Mouse (Mus musculus): Measurements from ENCODE around the gene Fancd2. TPM values are rescaled to one million over a fixed set of nuclear protein-coding genes. Genes with fewer than 3 reads are reported as not detected.

The Fancd2 gene
- polyA plus RNA-seq, 1 experiment from 2014 or later = 6.6 TPM

DNA sequence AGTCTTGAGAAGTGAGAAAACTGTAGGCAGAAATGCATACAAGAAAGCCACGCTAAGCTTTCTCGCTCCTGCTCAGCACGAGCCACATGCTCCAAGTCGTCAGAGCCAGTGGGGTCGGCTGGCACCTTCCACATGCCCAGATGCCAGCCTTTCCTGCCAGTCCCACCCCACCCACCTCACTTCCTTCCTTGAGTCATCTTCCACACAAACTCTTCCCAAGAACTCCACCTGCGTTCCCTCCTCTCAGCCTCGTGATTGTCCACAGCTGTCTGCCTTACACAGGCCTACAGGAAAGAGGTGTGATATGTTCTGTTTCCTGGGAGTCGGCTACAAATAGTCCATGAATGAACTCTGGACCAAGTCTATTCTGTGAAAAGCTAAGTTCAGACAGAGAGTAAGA is 8.1 kb upstream of the Fancd2 start:
- Histone ChIP-seq H3K4me2 (replicated peaks) (no peak overlapping the region), H3K9me3 (replicated peaks) (no peaks in the 10 kb centered on the region), H3K36me3 (peaks cover 54% of the 10 kb centered on the region), H3K4me3 (replicated peaks) (no peak overlapping the region), H3K4me1 (no peaks in the 10 kb centered on the region), H3K9ac (no peak overlapping the region), H3K27me3 (no peaks in the 10 kb centered on the region), H3K27ac (replicated peaks) (no peak overlapping the region)
- WGBS = 85% methylated on average over 8 of the region's 8 CpGs
- no peak for ATAC-seq (ENCODE audit: insufficient number of reproducible peaks, low FRiP score, low TSS enrichment, low read depth)

DNA sequence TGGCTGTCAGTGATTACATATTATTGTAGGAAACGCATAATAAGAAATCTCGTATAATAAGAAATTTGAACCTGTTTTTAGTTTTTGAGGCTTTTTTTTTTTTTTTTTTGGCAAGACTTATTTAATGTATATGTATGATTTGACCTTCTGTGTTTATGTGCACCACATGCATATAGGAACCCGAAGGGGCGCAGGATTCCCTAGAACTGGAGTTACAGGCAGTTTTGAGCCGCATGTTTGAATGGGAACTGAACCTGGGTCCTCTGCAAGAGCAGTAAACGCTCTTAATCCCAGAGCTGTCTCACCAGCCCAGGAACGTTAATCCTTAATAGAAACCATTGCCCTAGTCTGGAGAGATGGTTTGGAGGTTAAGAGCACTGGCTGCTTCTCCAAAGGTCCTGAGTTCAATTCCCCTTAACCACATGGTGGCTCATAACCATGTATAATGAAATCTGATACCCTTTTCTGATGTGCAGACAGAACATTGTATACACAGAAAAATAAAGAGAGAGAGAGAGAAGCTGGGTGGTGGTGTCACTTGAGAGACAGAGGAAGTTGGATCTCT is 440 bp downstream of the Fancd2 start:
- no peaks in the 10 kb centered on the region for H3K9me3 ChIP-seq (replicated peaks)
- H3K9ac ChIP-seq = peak overlapping the region; percentile 86
- H3K27me3 ChIP-seq = no peaks in the 10 kb centered on the region
- ATAC-seq (ENCODE audit: insufficient number of reproducible peaks, low FRiP score, low TSS enrichment, low read depth) = no peak
- H3K4me3 ChIP-seq (replicated peaks) = peak overlapping the region; percentile 98
- H3K27ac ChIP-seq (replicated peaks) = peak overlapping the region; percentile 77; the same call in 1 of the 2 replicates
- peak overlapping the region; percentile 62 for H3K4me2 ChIP-seq (replicated peaks)
- WGBS = 6% methylated on average over 7 of the region's 7 CpGs
- H3K36me3 ChIP-seq = 0 out of 2 replicates have a peak, but pooled peaks cover 5% of the 10 kb centered on the region
- H3K4me1 ChIP-seq = peaks cover 17% of the 10 kb centered on the region

DNA sequence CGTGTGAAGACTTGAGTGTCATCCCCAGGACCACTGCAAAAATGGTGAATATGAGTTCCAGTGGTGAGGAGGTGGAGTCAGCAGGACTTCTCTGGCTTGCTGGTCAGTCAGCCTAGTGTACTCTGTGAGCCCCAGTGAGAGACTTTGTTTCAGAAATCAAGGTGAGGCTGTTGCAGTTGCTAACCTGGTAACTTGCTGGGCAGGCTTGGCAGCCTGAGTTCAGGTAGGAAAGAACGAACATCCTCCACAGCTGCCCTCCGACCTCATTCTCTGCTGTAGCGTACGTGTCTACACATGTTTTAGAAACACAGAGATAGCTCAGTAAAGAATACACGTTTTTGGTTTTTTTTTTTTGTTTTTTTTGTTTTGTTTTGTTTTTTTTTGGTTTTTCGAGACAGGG is 3.4 kb downstream of the Fancd2 start:
- ATAC-seq (ENCODE audit: insufficient number of reproducible peaks, low FRiP score, low TSS enrichment, low read depth) = no peak
- Histone ChIP-seq H3K9me3 (replicated peaks) (no peaks in the 10 kb centered on the region), H3K4me2 (replicated peaks) (no peak overlapping the region), H3K9ac (no peak overlapping the region), H3K36me3 (peaks cover 7% of the 10 kb centered on the region; the same call in 1 of the 2 replicates), H3K4me1 (peaks cover 15% of the 10 kb centered on the region), H3K27me3 (no peaks in the 10 kb centered on the region), H3K27ac (replicated peaks) (no peak overlapping the region), H3K4me3 (replicated peaks) (no peak overlapping the region)
- 68% methylated on average over 7 of the region's 7 CpGs for WGBS

DNA sequence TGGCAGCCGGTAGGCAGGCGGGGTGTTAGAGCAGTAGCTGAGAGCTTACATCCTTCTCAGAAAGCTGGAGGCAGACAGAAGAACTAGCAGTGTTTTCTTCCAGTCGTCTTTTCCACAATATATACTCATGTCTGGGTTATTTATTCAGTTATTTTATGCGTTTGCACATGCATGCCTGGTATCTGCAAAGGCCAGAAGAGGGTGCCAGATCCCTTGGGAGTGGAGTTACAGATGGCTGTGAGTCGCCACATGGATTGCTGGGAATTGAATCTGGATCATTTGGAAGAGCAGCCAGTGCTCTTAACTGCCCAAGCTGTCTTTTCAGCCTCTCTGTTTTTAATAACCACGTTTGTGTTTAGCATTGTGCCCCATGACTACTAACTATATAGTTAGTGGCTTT is 10.1 kb downstream of the Fancd2 start:
- no peaks in the 10 kb centered on the region for H3K9me3 ChIP-seq (replicated peaks)
- no peaks in the 10 kb centered on the region for H3K4me1 ChIP-seq
- H3K4me3 ChIP-seq (replicated peaks) = no peak overlapping the region
- 86% methylated on average over 6 of the region's 6 CpGs for WGBS
- no peak for ATAC-seq (ENCODE audit: insufficient number of reproducible peaks, low FRiP score, low TSS enrichment, low read depth)
- no peak overlapping the region for H3K27ac ChIP-seq (replicated peaks)
- H3K36me3 ChIP-seq = peaks cover 7% of the 10 kb centered on the region; the same call in 1 of the 2 replicates
- no peak overlapping the region for H3K9ac ChIP-seq
- no peaks in the 10 kb centered on the region for H3K27me3 ChIP-seq
- no peak overlapping the region for H3K4me2 ChIP-seq (replicated peaks)

DNA sequence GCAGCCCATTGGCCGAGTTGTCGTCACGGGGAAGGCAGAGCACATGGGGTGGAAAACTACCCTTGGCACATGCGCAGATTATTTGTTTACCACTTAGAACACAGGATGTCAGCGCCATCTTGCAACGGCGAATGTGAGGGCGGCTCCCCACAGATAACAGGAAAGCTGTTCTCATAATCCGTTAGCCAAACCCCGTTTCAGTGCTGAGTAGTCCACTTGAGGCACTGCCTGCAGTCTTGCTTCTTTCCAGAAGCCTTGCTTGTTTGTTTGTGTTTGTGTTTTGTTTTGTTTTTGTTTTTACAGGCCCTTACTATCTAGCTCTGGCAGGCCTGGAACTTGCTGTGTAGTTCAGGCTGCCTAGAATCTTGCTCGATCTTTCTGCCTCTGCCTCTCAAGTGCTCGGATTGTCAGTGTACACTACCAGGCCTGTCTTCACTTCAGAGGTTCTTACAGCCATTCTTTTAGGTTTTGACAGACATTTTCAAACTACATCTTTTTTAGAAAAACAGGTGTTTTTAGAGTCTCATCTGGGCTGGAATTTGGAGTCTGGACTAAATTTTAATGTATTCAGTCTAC is 12.5 kb downstream of the Fancd2 start:
- H3K27ac ChIP-seq (replicated peaks) = no peak overlapping the region
- no peaks in the 10 kb centered on the region for H3K27me3 ChIP-seq
- 93% methylated on average over 9 of the region's 12 CpGs for whole genome bisulfite sequencing
- no peaks in the 10 kb centered on the region for H3K4me1 ChIP-seq
- H3K9me3 ChIP-seq (replicated peaks) = no peaks in the 10 kb centered on the region
- ATAC-seq (ENCODE audit: insufficient number of reproducible peaks, low FRiP score, low TSS enrichment, low read depth) = no peak
- H3K4me2 ChIP-seq (replicated peaks) = no peak overlapping the region
- peaks cover 3% of the 10 kb centered on the region; the same call in 1 of the 2 replicates for H3K36me3 ChIP-seq
- H3K4me3 ChIP-seq (replicated peaks) = no peak overlapping the region
- H3K9ac ChIP-seq = no peak overlapping the region

DNA sequence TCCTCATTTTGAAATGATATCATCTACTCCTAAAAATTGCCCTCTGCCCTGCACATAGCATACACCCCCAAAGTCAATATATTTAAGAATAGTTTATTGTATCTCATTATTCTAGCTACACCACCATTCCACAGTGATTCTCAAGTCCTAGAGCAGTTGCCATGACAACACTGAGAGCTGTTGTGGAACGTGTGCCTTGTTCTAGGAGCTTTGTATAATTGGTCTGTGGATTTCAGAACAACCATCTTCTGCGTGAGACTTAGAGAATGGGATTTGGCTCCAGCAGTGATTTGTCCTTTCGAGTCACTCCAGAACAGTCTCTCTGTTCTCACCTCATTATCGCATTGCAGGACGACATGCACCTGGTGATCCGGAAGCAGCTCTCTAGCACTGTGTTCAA is 28.3 kb downstream of the Fancd2 start:
- Histone ChIP-seq H3K27me3 (no peaks in the 10 kb centered on the region), H3K4me3 (replicated peaks) (no peak overlapping the region), H3K4me2 (replicated peaks) (no peak overlapping the region), H3K4me1 (no peaks in the 10 kb centered on the region), H3K27ac (replicated peaks) (no peak overlapping the region), H3K9ac (no peak overlapping the region), H3K9me3 (replicated peaks) (no peaks in the 10 kb centered on the region), H3K36me3 (peaks cover 8% of the 10 kb centered on the region; the same call in 1 of the 2 replicates)
- 89% methylated on average over 6 of the region's 6 CpGs for WGBS
- ATAC-seq (ENCODE audit: insufficient number of reproducible peaks, low FRiP score, low TSS enrichment, low read depth) = no peak

DNA sequence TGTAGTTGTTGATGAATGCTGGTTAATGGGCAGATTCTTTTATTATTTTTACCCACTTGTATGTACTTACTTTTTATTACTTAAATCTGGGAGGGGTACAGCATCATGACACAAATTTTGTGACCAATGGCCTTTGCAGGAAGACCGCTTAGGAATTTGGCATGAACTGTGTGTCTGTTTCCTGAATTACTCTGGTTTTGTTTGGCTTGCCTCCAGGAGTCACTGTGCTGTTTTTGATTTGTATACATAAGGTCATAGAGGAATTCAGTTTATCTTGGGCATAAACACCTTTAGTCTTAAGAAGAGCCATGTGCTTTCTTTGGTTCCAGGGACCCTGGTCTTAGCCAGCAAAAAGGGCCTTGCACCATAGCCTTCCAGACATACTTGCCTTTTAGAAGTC is 33.1 kb downstream of the Fancd2 start:
- 67% methylated on average over 1 of the region's 1 CpGs for WGBS
- H3K36me3 ChIP-seq = peaks cover 14% of the 10 kb centered on the region; the same call in 1 of the 2 replicates
- ATAC-seq (ENCODE audit: insufficient number of reproducible peaks, low FRiP score, low TSS enrichment, low read depth) = no peak
- H3K27me3 ChIP-seq = no peaks in the 10 kb centered on the region
- no peak overlapping the region for H3K4me2 ChIP-seq (replicated peaks)
- H3K9ac ChIP-seq = no peak overlapping the region
- no peaks in the 10 kb centered on the region for H3K9me3 ChIP-seq (replicated peaks)
- H3K4me1 ChIP-seq = no peaks in the 10 kb centered on the region
- no peak overlapping the region for H3K27ac ChIP-seq (replicated peaks)
- H3K4me3 ChIP-seq (replicated peaks) = no peak overlapping the region

DNA sequence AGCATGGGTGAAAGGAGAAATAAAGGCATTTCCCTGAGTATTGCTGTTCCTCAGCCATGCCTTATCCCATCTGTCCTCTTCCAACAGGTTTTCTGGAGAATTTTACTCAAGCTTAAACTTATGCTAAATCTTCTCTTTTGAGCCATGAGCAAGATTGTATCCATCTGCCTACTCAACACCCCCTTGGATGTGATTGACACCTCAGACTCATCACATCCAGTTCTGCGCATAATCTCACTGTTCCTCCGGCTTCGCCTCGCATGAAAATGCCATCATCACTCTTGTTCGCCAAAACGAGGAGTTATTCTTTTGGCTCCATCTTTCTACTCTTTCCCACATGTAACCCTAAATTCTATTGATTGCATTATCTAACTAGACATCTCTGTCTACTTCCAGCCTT is 44.6 kb downstream of the Fancd2 start:
- H3K36me3 ChIP-seq = peaks cover 8% of the 10 kb centered on the region
- no peaks in the 10 kb centered on the region for H3K27me3 ChIP-seq
- no peaks in the 10 kb centered on the region for H3K9me3 ChIP-seq (replicated peaks)
- no peak overlapping the region for H3K4me2 ChIP-seq (replicated peaks)
- 95% methylated on average over 6 of the region's 6 CpGs for WGBS
- H3K4me1 ChIP-seq = no peaks in the 10 kb centered on the region
- no peak overlapping the region for H3K27ac ChIP-seq (replicated peaks)
- no peak overlapping the region for H3K9ac ChIP-seq
- no peak for ATAC-seq (ENCODE audit: insufficient number of reproducible peaks, low FRiP score, low TSS enrichment, low read depth)
- no peak overlapping the region for H3K4me3 ChIP-seq (replicated peaks)

DNA sequence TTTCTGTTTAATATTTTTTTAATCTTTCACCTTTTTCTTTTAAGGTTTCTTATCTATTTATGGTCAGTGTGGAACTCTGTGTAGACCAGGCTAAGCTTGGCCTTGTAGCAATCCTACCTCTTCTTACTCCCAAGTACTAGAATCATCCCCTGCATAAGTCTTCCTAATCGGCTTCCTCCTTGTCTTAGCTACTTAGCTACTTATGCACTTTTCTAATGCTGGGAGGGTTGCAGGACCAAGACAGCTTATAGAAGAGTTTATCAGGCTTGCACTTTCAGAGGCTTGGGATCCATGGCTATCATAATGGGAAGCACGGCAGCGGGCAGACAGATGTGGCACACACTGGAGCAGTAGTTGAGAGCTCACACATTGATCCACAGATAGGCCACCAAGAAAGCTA is 47.8 kb downstream of the Fancd2 start:
- H3K36me3 ChIP-seq = peaks cover 16% of the 10 kb centered on the region
- ATAC-seq (ENCODE audit: insufficient number of reproducible peaks, low FRiP score, low TSS enrichment, low read depth) = no peak
- no peak overlapping the region for H3K9ac ChIP-seq
- no peaks in the 10 kb centered on the region for H3K27me3 ChIP-seq
- H3K27ac ChIP-seq (replicated peaks) = no peak overlapping the region
- H3K4me2 ChIP-seq (replicated peaks) = no peak overlapping the region
- H3K4me3 ChIP-seq (replicated peaks) = no peak overlapping the region
- 96% methylated on average over 3 of the region's 3 CpGs for WGBS
- no peaks in the 10 kb centered on the region for H3K9me3 ChIP-seq (replicated peaks)
- H3K4me1 ChIP-seq = no peaks in the 10 kb centered on the region

DNA sequence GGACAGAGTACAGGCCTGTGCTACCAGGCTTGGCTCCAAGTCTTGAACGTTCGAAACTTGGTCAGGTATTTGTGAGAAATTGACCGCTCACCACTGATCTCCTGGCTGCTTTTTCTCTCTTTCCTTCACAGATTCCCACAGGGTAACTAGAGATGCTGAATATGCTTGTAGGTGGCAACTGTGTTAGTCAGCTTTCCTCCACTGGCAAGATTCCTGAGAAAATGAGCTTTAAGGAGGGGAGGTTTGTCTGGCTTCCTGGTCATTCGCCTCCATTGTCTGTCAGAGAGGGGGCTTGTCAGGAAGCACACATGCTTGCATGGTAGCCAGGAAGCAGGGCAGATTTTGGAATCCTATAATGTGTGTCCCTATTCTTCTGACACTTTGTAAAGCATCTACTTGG is 51.5 kb downstream of the Fancd2 start:
- no peak overlapping the region for H3K27ac ChIP-seq (replicated peaks)
- H3K9ac ChIP-seq = no peak overlapping the region
- no peak overlapping the region for H3K4me3 ChIP-seq (replicated peaks)
- WGBS = 88% methylated on average over 4 of the region's 4 CpGs
- H3K27me3 ChIP-seq = no peaks in the 10 kb centered on the region
- no peak overlapping the region for H3K4me2 ChIP-seq (replicated peaks)
- peaks cover 8% of the 10 kb centered on the region; the same call in 1 of the 2 replicates for H3K36me3 ChIP-seq
- no peaks in the 10 kb centered on the region for H3K4me1 ChIP-seq
- no peaks in the 10 kb centered on the region for H3K9me3 ChIP-seq (replicated peaks)
- no peak for ATAC-seq (ENCODE audit: insufficient number of reproducible peaks, low FRiP score, low TSS enrichment, low read depth)

DNA sequence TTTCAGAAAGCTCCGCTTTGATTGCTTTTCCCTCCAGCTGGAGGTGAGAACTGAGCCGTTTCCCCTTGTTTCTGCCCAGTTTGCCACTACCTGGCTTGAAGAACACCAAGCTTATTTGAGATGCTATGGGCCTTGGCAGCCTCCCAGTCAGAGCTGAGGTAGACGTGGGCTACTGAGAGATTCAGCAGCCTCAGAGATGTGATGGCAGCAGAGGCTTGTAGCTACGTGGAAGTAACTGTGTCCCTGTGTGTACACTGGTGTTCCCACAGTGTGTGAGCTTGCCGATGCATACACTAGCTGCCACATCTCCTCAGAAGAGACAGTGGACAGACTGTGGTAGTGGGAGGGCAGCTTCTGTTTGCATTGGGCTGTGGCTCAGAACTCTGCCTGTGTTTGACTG is 53.6 kb downstream of the Fancd2 start:
- no peaks in the 10 kb centered on the region for H3K4me1 ChIP-seq
- H3K9me3 ChIP-seq (replicated peaks) = no peaks in the 10 kb centered on the region
- no peak for ATAC-seq (ENCODE audit: insufficient number of reproducible peaks, low FRiP score, low TSS enrichment, low read depth)
- peaks cover 8% of the 10 kb centered on the region; the same call in 1 of the 2 replicates for H3K36me3 ChIP-seq
- no peak overlapping the region for H3K27ac ChIP-seq (replicated peaks)
- H3K4me3 ChIP-seq (replicated peaks) = no peak overlapping the region
- WGBS = 89% methylated on average over 5 of the region's 5 CpGs
- H3K4me2 ChIP-seq (replicated peaks) = no peak overlapping the region
- H3K27me3 ChIP-seq = no peaks in the 10 kb centered on the region
- H3K9ac ChIP-seq = no peak overlapping the region
